Mouse (Mus musculus): ENCODE measurements around the gene Gpr15. TPM values are rescaled to one million over a fixed set of nuclear protein-coding genes. Genes with fewer than 3 reads are reported as not detected.

The Gpr15 gene
- 0.11 TPM in 1 of 2 replicates, not detected in the other for polyA plus RNA-seq (2015; fragmentation: Nextera tagmentation; extraction: Ambion mirVana)

- Histone ChIP-seq H3K27me3 (ENCODE audit: insufficient read depth, low read length) (no peaks in the 10 kb centered on the region), H3K27ac (ENCODE audit: low read depth) (no peak within 1 kb of the TSS), H3K4me1 (ENCODE audit: insufficient read depth) (no peaks in the 10 kb centered on the region), H3K36me3 (replicated peaks; ENCODE audit: insufficient read depth, low read length) (no peaks in the 10 kb centered on the region), H3K4me3 (ENCODE audit: low read depth, low read length) (no peak within 1 kb of the TSS), H3K9ac (replicated peaks) (no peak within 1 kb of the TSS), H3K9me3 (ENCODE audit: low read length) (no peaks in the 10 kb centered on the region), H3K4me2 (ENCODE audit: low read depth, low read length) (no peak within 1 kb of the TSS)
- TF ChIP-seq CTCF (IDR thresholded peaks at IDR 0.05; ENCODE audit: low read depth) (no peak), EP300 (IDR thresholded peaks at IDR 0.05; ENCODE audit: low read depth) (no peak)
- 89% methylated on average over 7 of the region's 7 CpGs for WGBS (ENCODE audit: insufficient replicate concordance)
- ATAC-seq (no peak), DNase-seq (no peak)
Measured at GRCm38 (mm10) chr16:58718666-58719120, at the start of gene Gpr15. Gene Gpr15 (minus strand): TSS chr16:58719070.

DNA sequence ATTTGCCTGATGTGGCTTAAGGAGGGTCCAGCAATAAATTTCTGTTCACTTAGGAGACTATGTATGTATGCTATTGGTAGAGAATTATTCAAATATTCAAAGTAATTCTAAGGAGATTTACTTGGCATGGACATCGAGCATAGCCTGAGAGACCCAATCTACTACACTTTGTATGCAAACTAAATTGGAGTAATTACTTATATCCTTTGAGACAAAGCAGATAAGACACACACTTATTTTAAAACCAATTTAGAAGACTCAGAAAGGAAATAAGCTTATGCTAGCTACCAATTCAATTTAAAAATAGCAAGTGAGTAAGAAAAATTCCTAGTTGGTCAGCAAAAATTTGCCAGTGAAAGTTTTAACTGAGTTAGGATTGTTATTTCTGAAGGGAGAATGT is 44.2 kb upstream of the Gpr15 start, which contains the start of gene Olfr172:
Gene Olfr172 (minus strand): TSS at position 101 of the 400 bp plus-strand sequence.
- no peak for DNase-seq
- H3K9me3 ChIP-seq (ENCODE audit: low read length), result no peaks in the 10 kb centered on the region
- H3K4me3 ChIP-seq (ENCODE audit: low read depth, low read length), result no peak within 1 kb of the TSS
- 66% methylated on average over 1 of the region's 1 CpGs for WGBS (ENCODE audit: insufficient replicate concordance)
- no peak within 1 kb of the TSS for H3K9ac ChIP-seq (replicated peaks)
- H3K4me1 ChIP-seq (ENCODE audit: insufficient read depth), result no peaks in the 10 kb centered on the region
- H3K36me3 ChIP-seq (replicated peaks; ENCODE audit: insufficient read depth, low read length), result no peaks in the 10 kb centered on the region
- TF ChIP-seq EP300 (IDR thresholded peaks at IDR 0.05; ENCODE audit: low read depth) (no peak), CTCF (IDR thresholded peaks at IDR 0.05; ENCODE audit: low read depth) (no peak)
- no peaks in the 10 kb centered on the region for H3K27me3 ChIP-seq (ENCODE audit: insufficient read depth, low read length)
- no peak within 1 kb of the TSS for H3K27ac ChIP-seq (ENCODE audit: low read depth)
- ATAC-seq, result no peak
- no peak within 1 kb of the TSS for H3K4me2 ChIP-seq (ENCODE audit: low read depth, low read length)

- TF ChIP-seq EP300 (IDR thresholded peaks at IDR 0.05; ENCODE audit: low read depth), result no peak
- Histone ChIP-seq H3K4me3 (ENCODE audit: low read depth, low read length) (no peak overlapping the region), H3K4me2 (ENCODE audit: low read depth, low read length) (no peak overlapping the region), H3K27me3 (ENCODE audit: insufficient read depth, low read length) (no peaks in the 10 kb centered on the region), H3K9ac (replicated peaks) (no peak overlapping the region), H3K36me3 (replicated peaks; ENCODE audit: insufficient read depth, low read length) (no peaks in the 10 kb centered on the region), H3K4me1 (ENCODE audit: insufficient read depth) (no peaks in the 10 kb centered on the region), H3K27ac (ENCODE audit: low read depth) (no peak overlapping the region), H3K9me3 (ENCODE audit: low read length) (no peaks in the 10 kb centered on the region)
- DNase-seq (no peak), ATAC-seq (no peak)
Measured at GRCm38 (mm10) chr16:58756191-58756590, 37.3 kb upstream of the Gpr15 start.

DNA sequence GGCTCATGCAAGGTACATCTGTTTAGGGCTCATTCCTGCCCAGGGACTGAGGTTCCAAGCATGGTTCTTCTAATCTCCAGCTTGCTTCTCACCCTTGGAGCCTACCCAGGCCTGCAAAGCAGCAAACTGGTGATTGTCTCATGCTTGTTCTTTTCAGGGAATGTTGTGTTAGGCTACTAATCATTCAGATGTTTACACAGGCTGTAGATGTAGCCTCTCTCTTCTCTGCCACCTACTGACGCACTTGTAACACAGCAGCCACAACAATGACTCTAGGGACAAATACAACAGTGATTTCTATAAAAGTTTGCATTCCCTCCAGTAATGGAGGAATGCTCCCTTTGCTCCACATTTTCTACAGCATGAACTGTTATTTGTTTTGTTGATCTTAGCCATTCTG is 32.4 kb upstream of the Gpr15 start:
- H3K27me3 ChIP-seq (ENCODE audit: insufficient read depth, low read length), result no peaks in the 10 kb centered on the region
- 26% methylated on average over 1 of the region's 1 CpGs for WGBS (ENCODE audit: insufficient replicate concordance)
- H3K4me2 ChIP-seq (ENCODE audit: low read depth, low read length), result no peak overlapping the region
- ATAC-seq, result 0 out of 2 replicates have a peak, but pooled peaks have one; percentile 31
- no peak overlapping the region for H3K4me3 ChIP-seq (ENCODE audit: low read depth, low read length)
- DNase-seq, result no peak
- H3K4me1 ChIP-seq (ENCODE audit: insufficient read depth), result no peaks in the 10 kb centered on the region
- no peaks in the 10 kb centered on the region for H3K9me3 ChIP-seq (ENCODE audit: low read length)
- no peak overlapping the region for H3K9ac ChIP-seq (replicated peaks)
- H3K36me3 ChIP-seq (replicated peaks; ENCODE audit: insufficient read depth, low read length), result no peaks in the 10 kb centered on the region
- H3K27ac ChIP-seq (ENCODE audit: low read depth), result no peak overlapping the region
- TF ChIP-seq EP300 (IDR thresholded peaks at IDR 0.05; ENCODE audit: low read depth), result no peak
- peak; percentile 70 for TF ChIP-seq CTCF (IDR thresholded peaks at IDR 0.05; ENCODE audit: low read depth)

DNA sequence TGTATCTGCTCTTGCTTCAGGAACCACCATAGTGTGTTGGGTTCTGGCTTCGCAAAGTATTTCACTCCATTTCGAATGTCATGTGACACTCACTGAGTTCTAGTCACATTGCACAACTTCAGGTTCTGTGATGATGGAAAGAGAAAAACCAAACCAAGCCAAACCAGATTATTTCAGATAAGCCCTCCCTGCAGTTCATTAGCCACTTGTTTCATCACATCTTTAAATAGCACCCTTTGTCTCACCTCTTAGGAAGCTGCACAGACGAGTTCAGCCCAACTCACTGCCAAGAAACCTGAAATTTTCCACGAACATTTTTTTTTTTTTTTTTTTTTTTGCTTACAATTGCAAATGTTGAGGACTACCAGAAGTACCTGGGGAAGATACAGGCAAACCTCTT is 27.8 kb upstream of the Gpr15 start:
- no peaks in the 10 kb centered on the region for H3K9me3 ChIP-seq (ENCODE audit: low read length)
- no peaks in the 10 kb centered on the region for H3K36me3 ChIP-seq (replicated peaks; ENCODE audit: insufficient read depth, low read length)
- TF ChIP-seq CTCF (IDR thresholded peaks at IDR 0.05; ENCODE audit: low read depth) (no peak), EP300 (IDR thresholded peaks at IDR 0.05; ENCODE audit: low read depth) (no peak)
- H3K4me2 ChIP-seq (ENCODE audit: low read depth, low read length), result no peak overlapping the region
- no peak overlapping the region for H3K4me3 ChIP-seq (ENCODE audit: low read depth, low read length)
- DNase-seq, result no peak
- H3K27me3 ChIP-seq (ENCODE audit: insufficient read depth, low read length), result no peaks in the 10 kb centered on the region
- 69% methylated on average over 4 of the region's 4 CpGs for WGBS (ENCODE audit: insufficient replicate concordance)
- no peak overlapping the region for H3K9ac ChIP-seq (replicated peaks)
- no peak for ATAC-seq
- H3K27ac ChIP-seq (ENCODE audit: low read depth), result no peak overlapping the region
- H3K4me1 ChIP-seq (ENCODE audit: insufficient read depth), result no peaks in the 10 kb centered on the region

GRCm38 (mm10) chr16:58740751-58741150 is 21.9 kb upstream of the Gpr15 start:
- H3K4me3 ChIP-seq (ENCODE audit: low read depth, low read length), result no peak overlapping the region
- no peak for ATAC-seq
- no peaks in the 10 kb centered on the region for H3K9me3 ChIP-seq (ENCODE audit: low read length)

DNA sequence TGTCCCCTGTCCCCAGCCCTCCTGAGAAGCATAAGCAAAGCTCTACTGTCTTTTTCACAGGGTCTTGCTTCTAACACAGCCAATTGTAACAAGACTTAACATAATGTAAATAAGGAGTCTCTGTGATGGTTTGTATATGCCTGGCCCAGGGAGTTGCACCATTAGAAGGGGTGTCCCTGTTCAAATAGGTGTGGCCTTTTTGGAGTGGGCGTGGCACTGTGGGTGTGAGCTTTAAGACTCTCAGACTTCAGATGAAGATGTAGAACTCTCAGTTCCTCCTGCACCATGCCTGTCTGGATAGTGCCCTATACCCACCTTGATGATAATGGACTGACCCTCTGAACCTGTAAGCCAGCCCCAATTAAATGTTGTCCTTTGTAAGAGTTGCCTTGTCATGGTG is 19.9 kb upstream of the Gpr15 start:
- Histone ChIP-seq H3K9ac (replicated peaks) (no peak overlapping the region), H3K4me1 (ENCODE audit: insufficient read depth) (no peaks in the 10 kb centered on the region), H3K36me3 (replicated peaks; ENCODE audit: insufficient read depth, low read length) (0 out of 2 replicates have a peak, but pooled peaks cover 3% of the 10 kb centered on the region), H3K9me3 (ENCODE audit: low read length) (no peaks in the 10 kb centered on the region), H3K27me3 (ENCODE audit: insufficient read depth, low read length) (no peaks in the 10 kb centered on the region), H3K27ac (ENCODE audit: low read depth) (no peak overlapping the region), H3K4me2 (ENCODE audit: low read depth, low read length) (no peak overlapping the region), H3K4me3 (ENCODE audit: low read depth, low read length) (no peak overlapping the region)
- DNase-seq (no peak), ATAC-seq (no peak)
- no peak for TF ChIP-seq EP300 (IDR thresholded peaks at IDR 0.05; ENCODE audit: low read depth)
- no peak for TF ChIP-seq CTCF (IDR thresholded peaks at IDR 0.05; ENCODE audit: low read depth)
- WGBS (ENCODE audit: insufficient replicate concordance), result 86% methylated on average over 1 of the region's 1 CpGs

More at GRCm38 (mm10) chr16:58740751-58741150, 21.9 kb upstream of the Gpr15 start:
- DNase-seq, result no peak
- no peaks in the 10 kb centered on the region for H3K27me3 ChIP-seq (ENCODE audit: insufficient read depth, low read length)
- no peak overlapping the region for H3K27ac ChIP-seq (ENCODE audit: low read depth)
- WGBS (ENCODE audit: insufficient replicate concordance), result 82% methylated on average over 5 of the region's 5 CpGs
- no peak overlapping the region for H3K9ac ChIP-seq (replicated peaks)
- TF ChIP-seq CTCF (IDR thresholded peaks at IDR 0.05; ENCODE audit: low read depth) (no peak), EP300 (IDR thresholded peaks at IDR 0.05; ENCODE audit: low read depth) (no peak)
- H3K36me3 ChIP-seq (replicated peaks; ENCODE audit: insufficient read depth, low read length), result no peaks in the 10 kb centered on the region
- H3K4me1 ChIP-seq (ENCODE audit: insufficient read depth), result no peaks in the 10 kb centered on the region
- no peak overlapping the region for H3K4me2 ChIP-seq (ENCODE audit: low read depth, low read length)

Measured in liver, postnatal 0 days (tissue).